Mouse (Mus musculus) spleen, adult 2 months (tissue): ENCODE data around the gene Ing3.

Experiments used
- CTCF ChIP-seq: fragments of 200-500 bp; IDR thresholded peaks from 2 replicates; pipeline ENCODE4 v1.5.1; 2011; ENCODE audit warnings: mild to moderate bottlenecking, inconsistent platforms; ENCODE audit not compliant: insufficient read depth, insufficient read length, insufficient replicate concordance; ENCODE audit errors: extremely low read depth
- POLR2A ChIP-seq: fragments of 200-500 bp; IDR thresholded peaks from 2 replicates; pipeline ENCODE4 v1.6.1; 2011; ENCODE audit warnings: low read depth, low read length, inconsistent platforms

GRCm38 (mm10) chr6:21981114-21981513 is 31.7 kb downstream of the Ing3 start:
- TF ChIP-seq CTCF = no peak
- no peak for TF ChIP-seq POLR2A
